Mouse (Mus musculus): ENCODE results near the gene Tsc2.

GRCm38 (mm10) chr17:24580287-24580686, 52.1 kb downstream of the Tsc2 start:
- no peak for TF ChIP-seq SRF (IDR thresholded peaks at IDR 0.05; ENCODE audit: control insufficient read depth, insufficient read length, low read depth)
- TF ChIP-seq E2F4 (IDR thresholded peaks at IDR 0.05; ENCODE audit: insufficient read depth), result no peak
